Mouse (Mus musculus) G1E (cell line): ENCODE measurements at regions not wholly inside any gene's neighbourhood (a gene's known extent, or its start where the extent isn't known, plus 50 kb on each side); places are given as distances from the start of the nearest gene placed in this dataset.

ENCODE experiments used
- CTCF ChIP-seq: IDR thresholded peaks from 2 replicates; pipeline ENCODE4 v1.5.1; 2012; ENCODE audit warnings: low read depth, low read length, inconsistent platforms, mixed read lengths
- GATA1 ChIP-seq: IDR thresholded peaks from 2 replicates; pipeline ENCODE4 v1.6.1; 2012; ENCODE audit warnings: borderline replicate concordance, low read length, inconsistent platforms, mixed read lengths
- TAL1 ChIP-seq: conservative IDR thresholded peaks from 2 replicates; pipeline ENCODE4 v1.6.1; 2012; ENCODE audit warnings: low read depth, low read length, inconsistent platforms, mixed read lengths

GRCm38 (mm10) chr8:87094685-87095084, 209.6 kb upstream of the N4bp1 start:
- no peak for TF ChIP-seq GATA1
- no peak for TF ChIP-seq CTCF
- TF ChIP-seq TAL1, result no peak
